Mouse (Mus musculus): ENCODE measurements around the gene Mast2. TPM values are rescaled to one million over a fixed set of nuclear protein-coding genes. Genes with fewer than 3 reads are reported as not detected.

Mast2 gene
- polyA plus RNA-seq (2012; rRNA removed) = 45.1 and 61.9 TPM in 2 replicates

DNA sequence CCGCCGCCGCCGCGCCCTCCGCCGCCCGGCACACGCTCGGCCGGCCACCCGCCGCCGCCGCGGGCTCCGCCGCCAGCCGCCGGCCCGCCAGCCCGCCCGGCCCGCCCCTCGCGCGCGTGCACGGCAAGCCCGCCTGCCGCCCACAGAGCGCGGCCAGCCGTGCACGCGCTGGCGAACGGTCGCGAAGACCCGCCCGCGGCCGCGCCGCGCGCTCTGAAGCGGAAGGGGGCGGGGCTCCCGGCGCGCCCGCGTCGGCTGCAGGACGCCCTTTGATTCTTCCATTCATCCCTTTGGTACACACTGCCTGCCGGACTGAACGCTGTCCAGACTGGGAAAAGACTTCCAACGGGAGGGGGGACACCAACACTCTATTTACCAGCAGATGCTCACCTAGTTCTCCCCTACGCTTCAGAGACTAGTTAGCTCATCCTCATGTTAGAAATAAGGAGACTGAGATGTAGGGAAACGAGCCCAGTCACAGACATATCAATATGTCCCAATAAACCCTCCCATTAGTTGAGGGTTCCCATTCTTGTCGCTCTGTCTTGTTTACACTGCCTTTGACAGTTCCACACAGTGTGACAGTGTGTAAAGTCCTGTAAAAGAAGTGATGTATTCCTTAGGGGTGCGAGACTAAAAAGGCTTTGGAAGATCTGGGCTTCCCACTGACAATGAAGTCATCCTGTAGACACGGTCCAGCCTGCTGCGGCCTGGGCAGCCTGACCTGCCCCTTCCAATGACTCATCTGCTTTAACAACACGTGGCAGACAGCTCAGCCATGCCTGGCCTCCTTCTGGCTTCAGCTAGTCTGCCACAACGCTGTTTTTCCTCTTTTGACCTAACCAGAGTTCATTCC, at the start of gene Mast2:
Mast2 (minus strand) TSS at position 58 of the 856 bp plus-strand sequence.
- Histone ChIP-seq H3K4me3 (ENCODE audit: insufficient read depth, low read depth, low read length) (peak within 1 kb of the TSS; percentile 95), H3K36me3 (ENCODE audit: control insufficient read depth, insufficient read depth, low read length) (no peaks in the 10 kb centered on the region), H3K27me3 (replicated peaks; ENCODE audit: control insufficient read depth, insufficient read depth, low read length) (no peaks in the 10 kb centered on the region), H3K4me1 (ENCODE audit: control insufficient read depth, insufficient read depth, low read length) (no peaks in the 10 kb centered on the region; the same call in 1 of the 2 replicates), H3K27ac (ENCODE audit: insufficient read depth, low read depth, low read length) (peak within 1 kb of the TSS; percentile 9; the same call in 1 of the 2 replicates)
- no peak for TF ChIP-seq CTCF (conservative IDR thresholded peaks at IDR 0.05; ENCODE audit: insufficient read depth, insufficient read length, low read depth, low read length)
- TF ChIP-seq POLR2A (IDR thresholded peaks at IDR 0.05; ENCODE audit: low read depth, low read length) = no peak
- peak; percentile 92 for DNase-seq
- WGBS = 7% methylated on average over 68 of the region's 68 CpGs

DNA sequence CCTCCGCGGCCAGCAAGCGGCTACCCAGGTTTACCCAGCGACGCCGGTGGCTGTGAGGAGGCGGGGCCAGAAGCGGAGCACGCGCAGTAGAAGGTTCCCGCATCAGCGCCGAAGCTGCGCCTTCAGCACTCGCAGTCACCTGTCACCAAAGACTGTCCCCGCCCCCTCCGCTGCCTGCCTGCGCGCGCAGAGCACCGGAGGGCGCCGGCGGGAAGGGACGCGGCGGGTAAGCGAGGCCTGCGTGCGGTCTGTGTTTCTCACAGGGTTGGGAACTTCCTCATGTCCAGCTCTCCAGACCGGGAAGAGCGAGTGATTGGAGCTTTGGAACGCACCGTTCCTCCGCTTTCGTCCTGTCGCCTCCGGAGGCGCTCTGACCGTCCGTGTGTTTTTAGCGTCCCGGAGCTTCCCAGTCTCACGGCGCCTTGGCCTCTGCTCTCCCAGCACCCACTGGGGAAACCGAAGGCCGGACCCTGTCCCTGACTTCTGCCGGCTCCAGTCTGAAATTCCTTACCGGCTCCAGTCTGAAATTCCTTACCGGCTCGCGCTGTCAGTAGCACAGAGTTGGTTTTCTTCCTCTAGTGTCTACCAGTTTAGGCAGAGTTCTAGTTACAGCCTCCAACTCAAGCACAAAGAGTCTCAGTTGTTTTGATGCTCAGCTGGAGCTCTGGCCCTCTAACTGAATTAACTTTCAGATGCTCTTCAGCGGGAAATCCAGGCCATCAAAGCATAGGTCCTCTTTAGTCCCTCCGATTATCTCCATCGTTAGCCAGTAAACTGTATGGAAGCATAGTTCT, 43.6 kb upstream of the Mast2 start, which contains the start of gene Ipp:
Ipp (plus strand) TSS at position 125 of the 794 bp plus-strand sequence.
- Histone ChIP-seq H3K36me3 (ENCODE audit: control insufficient read depth, insufficient read depth, low read length) (no peaks in the 10 kb centered on the region), H3K27me3 (replicated peaks; ENCODE audit: control insufficient read depth, insufficient read depth, low read length) (no peaks in the 10 kb centered on the region), H3K4me3 (ENCODE audit: insufficient read depth, low read depth, low read length) (peak within 1 kb of the TSS; percentile 59), H3K4me1 (ENCODE audit: control insufficient read depth, insufficient read depth, low read length) (peaks cover 5% of the 10 kb centered on the region; the same call in 1 of the 2 replicates), H3K27ac (ENCODE audit: insufficient read depth, low read depth, low read length) (peak within 1 kb of the TSS; percentile 49)
- under 1% methylated on average over 55 of the region's 55 CpGs for WGBS
- TF ChIP-seq POLR2A (IDR thresholded peaks at IDR 0.05; ENCODE audit: low read depth, low read length) (peak; percentile 65), CTCF (conservative IDR thresholded peaks at IDR 0.05; ENCODE audit: insufficient read depth, insufficient read length, low read depth, low read length) (no peak; the same call in 1 of the 2 replicates)
- peak; percentile 98 for DNase-seq

DNA sequence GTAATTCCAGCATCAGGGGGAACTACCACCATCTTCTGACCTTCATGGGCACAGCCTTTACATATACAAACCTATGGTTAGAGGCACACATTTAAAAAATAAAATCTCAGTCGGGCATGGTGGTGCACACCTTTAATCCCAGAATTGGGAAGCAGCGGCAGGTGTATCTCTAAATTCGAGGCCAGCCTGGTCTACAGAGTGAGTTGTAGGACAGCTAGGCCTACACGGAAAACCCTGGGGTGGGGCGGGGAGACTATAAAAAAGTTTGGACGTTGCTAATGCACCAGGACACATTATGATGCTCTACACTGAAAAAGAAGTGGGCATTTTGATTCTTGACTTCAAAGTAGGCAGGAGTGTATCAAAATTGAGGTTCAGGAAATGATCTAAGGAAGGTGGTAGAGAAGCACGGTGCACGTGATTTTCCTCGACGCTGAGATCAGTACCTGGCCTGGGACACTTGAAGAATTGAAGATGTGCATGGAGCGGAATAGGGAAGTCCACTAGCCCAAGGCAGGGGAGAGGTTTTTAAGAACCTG, 43.0 kb upstream of the Mast2 start:
- Histone ChIP-seq H3K4me1 (ENCODE audit: control insufficient read depth, insufficient read depth, low read length) (peaks cover 5% of the 10 kb centered on the region; the same call in 1 of the 2 replicates), H3K27me3 (replicated peaks; ENCODE audit: control insufficient read depth, insufficient read depth, low read length) (no peaks in the 10 kb centered on the region), H3K4me3 (ENCODE audit: insufficient read depth, low read depth, low read length) (peak overlapping the region; percentile 59), H3K36me3 (ENCODE audit: control insufficient read depth, insufficient read depth, low read length) (no peaks in the 10 kb centered on the region), H3K27ac (ENCODE audit: insufficient read depth, low read depth, low read length) (peak overlapping the region; percentile 49; the same call in 1 of the 2 replicates)
- TF ChIP-seq CTCF (conservative IDR thresholded peaks at IDR 0.05; ENCODE audit: insufficient read depth, insufficient read length, low read depth, low read length) (no peak), POLR2A (IDR thresholded peaks at IDR 0.05; ENCODE audit: low read depth, low read length) (no peak)
- DNase-seq = no peak
- WGBS = 30% methylated on average over 11 of the region's 11 CpGs

DNA sequence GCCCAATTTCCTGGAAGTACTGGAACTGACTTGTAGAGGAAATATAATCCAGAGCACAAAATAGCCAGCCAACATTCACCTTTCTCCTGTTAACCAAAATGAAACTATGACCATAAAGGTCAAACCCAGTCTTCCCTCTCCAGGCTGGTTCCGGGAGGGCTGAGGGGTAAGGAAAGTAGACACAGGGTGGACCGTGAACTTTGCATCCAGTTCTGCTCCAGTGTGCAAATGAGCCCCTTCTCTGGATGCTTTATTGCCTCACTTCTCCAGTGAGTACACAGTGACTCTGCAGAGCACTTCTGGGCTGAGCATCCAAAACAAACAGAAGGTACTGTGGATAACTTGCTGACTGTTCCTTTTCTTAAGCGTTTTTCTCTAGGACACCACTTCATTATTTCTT, 36.0 kb upstream of the Mast2 start:
- Histone ChIP-seq H3K4me3 (ENCODE audit: insufficient read depth, low read depth, low read length) (no peak overlapping the region), H3K36me3 (ENCODE audit: control insufficient read depth, insufficient read depth, low read length) (no peaks in the 10 kb centered on the region), H3K27ac (ENCODE audit: insufficient read depth, low read depth, low read length) (no peak overlapping the region), H3K4me1 (ENCODE audit: control insufficient read depth, insufficient read depth, low read length) (peaks cover 3% of the 10 kb centered on the region; the same call in 1 of the 2 replicates), H3K27me3 (replicated peaks; ENCODE audit: control insufficient read depth, insufficient read depth, low read length) (no peaks in the 10 kb centered on the region)
- peak; percentile 69 for DNase-seq
- TF ChIP-seq POLR2A (IDR thresholded peaks at IDR 0.05; ENCODE audit: low read depth, low read length) = no peak
- TF ChIP-seq CTCF (conservative IDR thresholded peaks at IDR 0.05; ENCODE audit: insufficient read depth, insufficient read length, low read depth, low read length) = no peak
- WGBS = 16% methylated on average over 3 of the region's 3 CpGs

DNA sequence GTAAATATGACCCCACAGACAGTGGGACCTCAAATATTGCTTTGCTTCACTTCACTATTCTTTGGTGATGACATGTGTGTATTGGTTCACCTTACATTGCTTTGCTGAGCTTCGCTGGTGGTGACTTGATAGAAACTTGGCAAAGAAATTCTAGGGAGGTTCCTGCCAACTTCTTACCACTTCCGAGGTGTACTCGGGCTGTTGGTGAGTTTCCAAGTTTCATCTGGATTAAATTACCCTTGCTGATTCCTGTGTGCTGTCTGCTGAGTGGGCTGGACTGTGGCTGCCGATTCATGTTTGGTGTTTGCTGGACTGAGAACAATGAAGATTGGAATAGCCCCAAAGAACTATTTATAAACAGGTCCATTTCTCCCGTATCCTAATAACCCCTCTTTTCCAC, 29.7 kb upstream of the Mast2 start:
- TF ChIP-seq POLR2A (IDR thresholded peaks at IDR 0.05; ENCODE audit: low read depth, low read length) (no peak), CTCF (conservative IDR thresholded peaks at IDR 0.05; ENCODE audit: insufficient read depth, insufficient read length, low read depth, low read length) (no peak)
- WGBS = 68% methylated on average over 5 of the region's 5 CpGs
- Histone ChIP-seq H3K4me1 (ENCODE audit: control insufficient read depth, insufficient read depth, low read length) (no peaks in the 10 kb centered on the region), H3K36me3 (ENCODE audit: control insufficient read depth, insufficient read depth, low read length) (no peaks in the 10 kb centered on the region), H3K4me3 (ENCODE audit: insufficient read depth, low read depth, low read length) (no peak overlapping the region), H3K27me3 (replicated peaks; ENCODE audit: control insufficient read depth, insufficient read depth, low read length) (no peaks in the 10 kb centered on the region), H3K27ac (ENCODE audit: insufficient read depth, low read depth, low read length) (no peak overlapping the region)
- peak; percentile 36 for DNase-seq

DNA sequence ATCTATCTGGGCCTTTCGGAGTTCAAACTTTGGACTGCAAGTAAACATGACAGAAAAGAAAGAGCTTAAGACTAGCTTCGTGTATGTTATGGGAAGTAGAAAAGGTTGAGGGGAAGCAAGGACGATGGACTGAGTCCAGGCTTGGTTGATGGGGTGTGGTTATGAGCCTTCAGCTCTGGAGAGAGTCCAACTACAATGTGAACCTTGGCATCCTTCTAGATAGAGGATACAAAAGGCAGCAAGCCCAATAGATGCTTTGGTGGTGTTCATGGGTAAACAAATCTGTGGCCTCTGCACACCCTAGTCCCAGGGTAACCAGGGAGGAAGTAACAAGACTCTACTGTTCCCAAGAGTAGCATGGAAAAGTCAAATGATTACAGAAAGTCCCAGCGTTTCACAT, 28.5 kb upstream of the Mast2 start:
- WGBS = 37% methylated on average over 4 of the region's 4 CpGs
- H3K27ac ChIP-seq (ENCODE audit: insufficient read depth, low read depth, low read length) = no peak overlapping the region

More for the DNA sequence above, 28.5 kb upstream of the Mast2 start:
- DNase-seq = peak; percentile 41
- Histone ChIP-seq H3K4me1 (ENCODE audit: control insufficient read depth, insufficient read depth, low read length) (no peaks in the 10 kb centered on the region), H3K36me3 (ENCODE audit: control insufficient read depth, insufficient read depth, low read length) (no peaks in the 10 kb centered on the region), H3K27me3 (replicated peaks; ENCODE audit: control insufficient read depth, insufficient read depth, low read length) (no peaks in the 10 kb centered on the region), H3K4me3 (ENCODE audit: insufficient read depth, low read depth, low read length) (no peak overlapping the region)
- TF ChIP-seq POLR2A (IDR thresholded peaks at IDR 0.05; ENCODE audit: low read depth, low read length) (no peak), CTCF (conservative IDR thresholded peaks at IDR 0.05; ENCODE audit: insufficient read depth, insufficient read length, low read depth, low read length) (no peak)
